Mouse (Mus musculus) gastrocnemius, postnatal 4 days (tissue): ENCODE measurements around the gene Osmr. TPM values are rescaled to one million over a fixed set of nuclear protein-coding genes. Genes with fewer than 3 reads are reported as not detected.

Source experiments
- DNase-seq, 2 experiments: peaks; one replicate each; pipeline ENCODE4 v3.0.0; 2021 to 2022; ENCODE audit warnings: low spot score in 2 of 2, mixed read lengths in 2 of 2
- long read RNA-seq, 2 experiments: library from polyadenylated mRNA; stranded (forward); transcript quantifications; one replicate each; pipeline ENCODE4 v2.0.0; 2021
- total RNA-seq, 2 experiments: library from RNA; stranded (reverse); gene quantifications; 2 replicates each; pipeline ENCODE4 v1.2.3; 2021

Gene Osmr
- 1 to 10 TPM; 5.5 to 6.6 TPM for total RNA-seq
- long read RNA-seq, experiment 1, full-length matches to known transcripts, result 1 of 3 reads
- long read RNA-seq, experiment 1, partial matches to known transcripts, result 0 of 3 reads
- long read RNA-seq, experiment 1, other reads (novel, unspliced or antisense), result 2 of 3 reads
- long read RNA-seq, experiment 2, partial matches to known transcripts, result 2 of 4 reads
- long read RNA-seq, experiment 2, other reads (novel, unspliced or antisense), result 2 of 4 reads

GRCm38 (mm10) chr15:6874601-6875019, at the start of gene Osmr:
Gene Osmr (minus strand): TSS chr15:6874969.
- no peak for DNase-seq

- DNase-seq, result no peak
Measured at GRCm38 (mm10) chr15:6919406-6919805, 44.6 kb upstream of the Osmr start.

- no peak for DNase-seq
Measured at GRCm38 (mm10) chr15:6914163-6914562, 39.4 kb upstream of the Osmr start.

GRCm38 (mm10) chr15:6909669-6910068, 34.9 kb upstream of the Osmr start:
- peak; percentile 84 to 90 for DNase-seq

- no peak for DNase-seq
Measured at GRCm38 (mm10) chr15:6909084-6909483, 34.3 kb upstream of the Osmr start.

- DNase-seq, result no peak
Measured at GRCm38 (mm10) chr15:6908601-6909000, 33.8 kb upstream of the Osmr start.

GRCm38 (mm10) chr15:6906260-6907047, 31.7 kb upstream of the Osmr start:
- DNase-seq, result no peak

- no peak for DNase-seq
Measured at GRCm38 (mm10) chr15:6905726-6906125, 31.0 kb upstream of the Osmr start.

GRCm38 (mm10) chr15:6903286-6903975, 28.7 kb upstream of the Osmr start:
- DNase-seq, result no peak

GRCm38 (mm10) chr15:6901982-6902639, 27.3 kb upstream of the Osmr start:
- no peak for DNase-seq

- no peak for DNase-seq
Measured at GRCm38 (mm10) chr15:6901236-6901635, 26.5 kb upstream of the Osmr start.

GRCm38 (mm10) chr15:6884260-6884659, 9.5 kb upstream of the Osmr start:
- DNase-seq, result no peak

- DNase-seq, result peak; percentile 53 to 66
Measured at GRCm38 (mm10) chr15:6883816-6884215, 9.0 kb upstream of the Osmr start.

GRCm38 (mm10) chr15:6883091-6883490, 8.3 kb upstream of the Osmr start:
- DNase-seq, result no peak

- DNase-seq, result peak in 1 of 2 experiments; percentile 32
Measured at GRCm38 (mm10) chr15:6882180-6882579, 7.4 kb upstream of the Osmr start.

- DNase-seq, result no peak
Measured at GRCm38 (mm10) chr15:6881211-6881610, 6.4 kb upstream of the Osmr start.

- peak; percentile 57 to 76 for DNase-seq
Measured at GRCm38 (mm10) chr15:6873807-6874600, 765 bp downstream of the Osmr start.

- DNase-seq, result no peak
Measured at GRCm38 (mm10) chr15:6873154-6873806, 1.5 kb downstream of the Osmr start.

GRCm38 (mm10) chr15:6871621-6872359, 3.0 kb downstream of the Osmr start:
- no peak for DNase-seq
